ENCODE assay signal across 13 mouse cellular contexts in genomic region chr19:5257140-5257539, GRCm38 (mm10). TPM values are rescaled to one million over a fixed set of nuclear protein-coding genes. Genes with fewer than 3 reads are reported as not detected.
DNase-seq lines count a peak whose midpoint lies in the region; ATAC-seq and TF ChIP-seq lines count a peak whose summit lies in the region.
"Had no signal": no experiment of that assay in that cellular context is flagged by ENCODE, and none has a peak within 500 bp of the region (broad histone marks: within the 10 kb centered on the region; RNA-seq: fewer than 3 reads in every experiment).

No protein-coding gene starts in this region.

- no peak for DNase-seq in liver
- peak; percentile 82 for DNase-seq in thymus, postnatal 0 days (ENCODE audit: low spot score)
- no peak for DNase-seq in midbrain, postnatal 0 days (ENCODE audit: low spot score)
- no peak for DNase-seq in left cerebral cortex, adult 2 months (ENCODE audit: extremely low spot score in 1 of 2, low spot score in 2 of 2)
- DNase-seq: adrenal gland, postnatal 14 days; heart, postnatal 14 days; right cerebral cortex, postnatal 4 days had no signal

- no peak for TF ChIP-seq CTCF in bone marrow, adult 2 months (IDR thresholded peaks at IDR 0.05; ENCODE audit: control insufficient read depth, insufficient read depth, low read length)
- no peak for TF ChIP-seq CTCF in midbrain, postnatal 0 days (IDR thresholded peaks at IDR 0.05)
- no peak for TF ChIP-seq CTCF in left cerebral cortex, adult 2 months (IDR thresholded peaks at IDR 0.05)

- H3K79me2 ChIP-seq in macrophage (ENCODE audit: inconsistent target), result no peaks in the 10 kb centered on the region; the same call in 1 of the 2 replicates

- no peak overlapping the region for H3K9ac ChIP-seq in liver, embryonic 12.5 days
- H3K9ac ChIP-seq in midbrain, postnatal 0 days (replicated peaks; ENCODE audit: low read length, poor library complexity, severe bottlenecking), result no peak overlapping the region
- no peak overlapping the region for H3K9ac ChIP-seq in intestine, embryonic 15.5 days
- H3K9ac ChIP-seq: limb, embryonic 12.5 days had no signal

- intact Hi-C loops in left cerebral cortex, adult 2 months (cut with DNase I), result no loop called here

- peaks cover 15% of the 10 kb centered on the region; the same call in 1 of the 2 replicates for H3K4me1 ChIP-seq in liver, embryonic 12.5 days
- peaks cover 7% of the 10 kb centered on the region for H3K4me1 ChIP-seq in bone marrow, adult 2 months (ENCODE audit: control insufficient read depth, insufficient read depth, low read length)
- H3K4me1 ChIP-seq in midbrain, postnatal 0 days (ENCODE audit: insufficient read depth, low read length), result no peaks in the 10 kb centered on the region
- no peaks in the 10 kb centered on the region for H3K4me1 ChIP-seq in intestine, embryonic 15.5 days (replicated peaks)
- H3K4me1 ChIP-seq: limb, embryonic 12.5 days had no signal

- no peaks in the 10 kb centered on the region for H3K9me3 ChIP-seq in liver, embryonic 12.5 days (replicated peaks)
- no peaks in the 10 kb centered on the region for H3K9me3 ChIP-seq in midbrain, postnatal 0 days (ENCODE audit: low read length)
- H3K9me3 ChIP-seq in intestine, embryonic 15.5 days, result no peaks in the 10 kb centered on the region
- H3K9me3 ChIP-seq: limb, embryonic 12.5 days had no signal

- TF ChIP-seq POLR2A in bone marrow, adult 2 months (IDR thresholded peaks at IDR 0.05; ENCODE audit: borderline replicate concordance, control insufficient read depth, low read depth, low read length), result no peak

- H3K4me2 ChIP-seq in liver, embryonic 12.5 days, result no peak overlapping the region
- H3K4me2 ChIP-seq in midbrain, postnatal 0 days (ENCODE audit: low read depth, low read length, poor library complexity, severe bottlenecking), result no peak overlapping the region
- no peak overlapping the region for H3K4me2 ChIP-seq in intestine, embryonic 15.5 days (replicated peaks)
- H3K4me2 ChIP-seq: limb, embryonic 12.5 days had no signal

- H3K27ac ChIP-seq in liver, embryonic 12.5 days, result 0 out of 2 replicates have a peak overlapping the region, but pooled peaks have one; percentile 10
- H3K27ac ChIP-seq in bone marrow, adult 2 months (ENCODE audit: control insufficient read depth, insufficient read depth, low read depth, low read length, poor library complexity), result peak overlapping the region; percentile 84; the same call in 1 of the 2 replicates
- peak overlapping the region; percentile 45 for H3K27ac ChIP-seq in macrophage
- no peak overlapping the region for H3K27ac ChIP-seq in midbrain, postnatal 0 days (ENCODE audit: low read depth, low read length)
- no peak overlapping the region for H3K27ac ChIP-seq in intestine, embryonic 15.5 days
- H3K27ac ChIP-seq in left cerebral cortex, adult 2 months, result no peak overlapping the region
- H3K27ac ChIP-seq: limb, embryonic 12.5 days had no signal

- H3K27me3 ChIP-seq in liver, embryonic 12.5 days (replicated peaks), result no peaks in the 10 kb centered on the region
- no peaks in the 10 kb centered on the region for H3K27me3 ChIP-seq in midbrain, postnatal 0 days (ENCODE audit: insufficient read depth, low read length)
- no peaks in the 10 kb centered on the region for H3K27me3 ChIP-seq in intestine, embryonic 15.5 days (replicated peaks)
- H3K27me3 ChIP-seq: limb, embryonic 12.5 days had no signal

- peaks cover 7% of the 10 kb centered on the region; the same call in 1 of the 2 replicates for H3K36me3 ChIP-seq in liver, embryonic 12.5 days
- no peaks in the 10 kb centered on the region for H3K36me3 ChIP-seq in macrophage (ENCODE audit: inconsistent target)
- H3K36me3 ChIP-seq in midbrain, postnatal 0 days (ENCODE audit: insufficient read depth, low read length), result 0 out of 2 replicates have a peak, but pooled peaks cover 3% of the 10 kb centered on the region
- no peaks in the 10 kb centered on the region for H3K36me3 ChIP-seq in intestine, embryonic 15.5 days

- H3K4me3 ChIP-seq in liver, embryonic 12.5 days, result no peak overlapping the region
- no peak overlapping the region for H3K4me3 ChIP-seq in bone marrow, adult 2 months (replicated peaks; ENCODE audit: control insufficient read depth, low read depth, low read length)
- no peak overlapping the region for H3K4me3 ChIP-seq in macrophage (ENCODE audit: inconsistent target)
- no peak overlapping the region for H3K4me3 ChIP-seq in midbrain, postnatal 0 days (ENCODE audit: low read depth, low read length)
- no peak overlapping the region for H3K4me3 ChIP-seq in intestine, embryonic 15.5 days (replicated peaks)
- no peak overlapping the region for H3K4me3 ChIP-seq in left cerebral cortex, adult 2 months
- H3K4me3 ChIP-seq: limb, embryonic 12.5 days; myocyte had no signal

- ATAC-seq in liver, embryonic 12.5 days, result no peak
- no peak for ATAC-seq in midbrain, postnatal 0 days (ENCODE audit: low FRiP score)
- ATAC-seq in intestine, embryonic 15.5 days, result no peak

- 17% methylated on average over 3 of the region's 3 CpGs for WGBS in liver, embryonic 12.5 days (ENCODE audit: insufficient replicate concordance)
- WGBS in bone marrow, adult 2 months, result 2% methylated on average over 3 of the region's 3 CpGs
- 0% methylated on average over 3 of the region's 3 CpGs for WGBS in macrophage (ENCODE audit: missing documents)
- 64% methylated on average over 3 of the region's 3 CpGs for WGBS in midbrain, postnatal 0 days
- 45% methylated on average over 3 of the region's 3 CpGs for WGBS in intestine, embryonic 15.5 days

RNA-seq across cellular contexts. Expression of gene Pacs1, which starts 15.8 kb away (rescaled TPM):
- polyA plus RNA-seq in liver, embryonic 12.5 days (2016; fragmentation: Nextera tagmentation; extraction: Ambion mirVana), result 17.2 and 19.7 TPM in 2 replicates
- polyA plus RNA-seq in bone marrow, adult 2 months (2011; ENCODE audit: insufficient read depth, insufficient read length, low replicate concordance, missing spikeins), result 12.0 and 16.5 TPM in 2 replicates
- 10 to 100 TPM in 22 of 26 experiments, 1 to 10 TPM in 4; 5.5 to 41.2 (median 21.1) TPM for total RNA-seq in macrophage (2018; cell fraction: chromatin; rRNA removed)
- total RNA-seq in macrophage (2018; cell fraction: cytosol; rRNA removed), result 10 to 100 TPM; 10.6 to 24.6 (median 15.4) TPM
- total RNA-seq in macrophage (2018; cell fraction: nucleus; rRNA removed), result 10 to 100 TPM in 21 of 26 experiments, 1 to 10 TPM in 5; 5.8 to 27.9 (median 14.0) TPM
- polyA plus RNA-seq in macrophage (2018), result 14.8 to 16.9 TPM (median 16.9 TPM) in 3 replicates
- 8.3 and 9.8 TPM in 2 replicates for polyA plus RNA-seq in thymus, postnatal 0 days (2015; fragmentation: Nextera tagmentation; extraction: Ambion mirVana)
- total RNA-seq in midbrain, postnatal 0 days (2014; rRNA removed), result 86.4 and 124 TPM in 2 replicates
- polyA plus RNA-seq in midbrain, postnatal 0 days (2015; fragmentation: Nextera tagmentation; extraction: Ambion mirVana), result 47.9 and 49.9 TPM in 2 replicates
- 15.6 and 15.8 TPM in 2 replicates for polyA plus RNA-seq in intestine, embryonic 15.5 days (2015; fragmentation: Nextera tagmentation; extraction: Ambion mirVana)
- 10 to 100 TPM; 57.5 to 61.2 TPM for total RNA-seq in left cerebral cortex, adult 2 months (2021)

RNA-seq across cellular contexts. Expression of gene Sf3b2, which starts 38.1 kb away (rescaled TPM):
- 183 and 187 TPM in 2 replicates for polyA plus RNA-seq in liver, embryonic 12.5 days (2016; fragmentation: Nextera tagmentation; extraction: Ambion mirVana)
- polyA plus RNA-seq in bone marrow, adult 2 months (2011; ENCODE audit: insufficient read depth, insufficient read length, low replicate concordance, missing spikeins), result 83.5 and 101 TPM in 2 replicates
- total RNA-seq in macrophage (2018; cell fraction: chromatin; rRNA removed), result 100 to 1,000 TPM in 22 of 26 experiments, 10 to 100 TPM in 4; 59.9 to 238 (median 176) TPM
- total RNA-seq in macrophage (2018; cell fraction: cytosol; rRNA removed), result 100 to 1,000 TPM; 106 to 183 (median 148) TPM
- total RNA-seq in macrophage (2018; cell fraction: nucleus; rRNA removed), result 100 to 1,000 TPM in 25 of 26 experiments, 10 to 100 TPM in 1; 95.7 to 229 (median 165) TPM
- polyA plus RNA-seq in macrophage (2018), result 131 to 171 TPM (median 133 TPM) in 3 replicates
- polyA plus RNA-seq in thymus, postnatal 0 days (2015; fragmentation: Nextera tagmentation; extraction: Ambion mirVana), result 294 and 319 TPM in 2 replicates
- 270 and 283 TPM in 2 replicates for total RNA-seq in midbrain, postnatal 0 days (2014; rRNA removed)
- 312 and 315 TPM in 2 replicates for polyA plus RNA-seq in midbrain, postnatal 0 days (2015; fragmentation: Nextera tagmentation; extraction: Ambion mirVana)
- 282 and 289 TPM in 2 replicates for polyA plus RNA-seq in intestine, embryonic 15.5 days (2015; fragmentation: Nextera tagmentation; extraction: Ambion mirVana)
- total RNA-seq in left cerebral cortex, adult 2 months (2021), result 100 to 1,000 TPM; 194 to 201 TPM

RNA-seq across cellular contexts. Expression of gene Gal3st3, which starts 41.0 kb away (rescaled TPM):
- polyA plus RNA-seq in liver, embryonic 12.5 days (2016; fragmentation: Nextera tagmentation; extraction: Ambion mirVana), result 0.29 and 0.54 TPM in 2 replicates
- polyA plus RNA-seq in bone marrow, adult 2 months (2011; ENCODE audit: insufficient read depth, insufficient read length, low replicate concordance, missing spikeins), result 0.82 TPM in 1 of 2 replicates, not detected in the other
- total RNA-seq in macrophage (2018; cell fraction: chromatin; rRNA removed), result not detected
- not detected for total RNA-seq in macrophage (2018; cell fraction: cytosol; rRNA removed)
- total RNA-seq in macrophage (2018; cell fraction: nucleus; rRNA removed), result not detected
- not detected in 3 replicates for polyA plus RNA-seq in macrophage (2018)
- polyA plus RNA-seq in thymus, postnatal 0 days (2015; fragmentation: Nextera tagmentation; extraction: Ambion mirVana), result 0.36 and 0.44 TPM in 2 replicates
- 27.4 and 29.2 TPM in 2 replicates for total RNA-seq in midbrain, postnatal 0 days (2014; rRNA removed)
- 40.8 and 41.4 TPM in 2 replicates for polyA plus RNA-seq in midbrain, postnatal 0 days (2015; fragmentation: Nextera tagmentation; extraction: Ambion mirVana)
- polyA plus RNA-seq in intestine, embryonic 15.5 days (2015; fragmentation: Nextera tagmentation; extraction: Ambion mirVana), result 2.1 and 2.4 TPM in 2 replicates
- total RNA-seq in left cerebral cortex, adult 2 months (2021), result 10 to 100 TPM; 78.0 to 80.9 TPM

Comparison
In these comparisons a context has a peak if more than half of its experiments do, and no peak if none do; other contexts are left out.
1. H3K27ac ChIP-seq: peak in liver, embryonic 12.5 days (single experiment), bone marrow, adult 2 months (single experiment) and macrophage (single experiment); none in midbrain, postnatal 0 days (single experiment), intestine, embryonic 15.5 days (single experiment) and left cerebral cortex, adult 2 months (single experiment).
2. RNA of gene Gal3st3, which starts 41.0 kb away (polyA plus RNA-seq): 40.8 to 41.4 TPM in midbrain, postnatal 0 days; 2.1 to 2.4 TPM in intestine, embryonic 15.5 days, 0.82 TPM in bone marrow, adult 2 months, 0.36 to 0.44 TPM in thymus, postnatal 0 days, 0.29 to 0.54 TPM in liver, embryonic 12.5 days and not detected in macrophage; every median in the first group is over 10 times any median in the second.